Mouse (Mus musculus) gastrocnemius, adult 2 months (tissue): Measurements from ENCODE around the gene Clip3. TPM values are rescaled to one million over a fixed set of nuclear protein-coding genes. Genes with fewer than 3 reads are reported as not detected.

Experiments
- DNase-seq: peaks from one replicate; pipeline ENCODE4 v3.0.0; 2022
- H3K27ac ChIP-seq: fragments of 200-600 bp; 2 replicates; pipeline ENCODE4 v1.8.1; 2022; ENCODE audit warnings: mild to moderate bottlenecking
- H3K4me3 ChIP-seq: fragments of 200-600 bp; 2 replicates; pipeline ENCODE4 v1.8.1; 2022; ENCODE audit warnings: mild to moderate bottlenecking, moderate library complexity
- CTCF ChIP-seq: fragments of 200-600 bp; IDR thresholded peaks from 2 replicates; pipeline ENCODE4 v1.8.1; 2022; ENCODE audit warnings: antibody characterized with exemption, mild to moderate bottlenecking, moderate library complexity
- intact Hi-C: fragments of 180-260 bp; cut with DNase I; formaldehyde crosslinking; loops from one replicate; pipeline ENCODE4 v1.15.1; 2025
- total RNA-seq, 2 experiments: library from RNA; stranded (reverse); gene quantifications; 2 replicates each; pipeline ENCODE4 v1.2.3; 2021

The Clip3 gene
- total RNA-seq, 2 experiments from 2014 or later: 5.5 to 5.8 TPM

GRCm38 (mm10) chr7:30322285-30322667, 30.7 kb downstream of the Clip3 start:
- TF ChIP-seq CTCF: no peak
- H3K4me3 ChIP-seq: peak overlapping the region; percentile 98
- intact Hi-C loops: loop anchor here (2.0 kb wide), 1 partner anchor 407 kb away; the partner anchor contains the start of gene Tmem147

GRCm38 (mm10) chr7:30322865-30323264, 31.3 kb downstream of the Clip3 start:
- Histone ChIP-seq H3K4me3 (peak overlapping the region; percentile 98), H3K27ac (peak overlapping the region; percentile 95)
- intact Hi-C loops: loop anchor here (2.0 kb wide), 1 partner anchor 406 kb away; the partner anchor contains the start of gene Tmem147
- DNase-seq: no peak
- no peak for TF ChIP-seq CTCF

More at GRCm38 (mm10) chr7:30322285-30322667, 30.7 kb downstream of the Clip3 start:
- peak overlapping the region; percentile 95 for H3K27ac ChIP-seq
- peak; percentile 99 for DNase-seq

- no peak for TF ChIP-seq CTCF
- no peak for DNase-seq
- Histone ChIP-seq H3K4me3 (peak within 1 kb of the TSS; percentile 98), H3K27ac (peak within 1 kb of the TSS; percentile 95)
- intact Hi-C loops: loop anchor here (2.0 kb wide), 1 partner anchor 405 kb away; the partner anchor contains the start of gene Tmem147
Observed at GRCm38 (mm10) chr7:30323795-30324194, 32.3 kb downstream of the Clip3 start, which contains the start of gene Sdhaf1. Gene Sdhaf1 (minus strand): TSS chr7:30323895.

GRCm38 (mm10) chr7:30324300-30324944, 32.9 kb downstream of the Clip3 start:
- no peak for DNase-seq
- intact Hi-C loops: no loop called here
- TF ChIP-seq CTCF: no peak
- no peak overlapping the region for H3K4me3 ChIP-seq
- no peak overlapping the region for H3K27ac ChIP-seq

GRCm38 (mm10) chr7:30325364-30325763, 33.8 kb downstream of the Clip3 start:
- H3K4me3 ChIP-seq: no peak overlapping the region
- peak; percentile 60 for TF ChIP-seq CTCF
- H3K27ac ChIP-seq: no peak overlapping the region
- intact Hi-C loops: no loop called here
- DNase-seq: peak; percentile 44

- no peak for TF ChIP-seq CTCF
- H3K4me3 ChIP-seq: no peak overlapping the region
- no peak overlapping the region for H3K27ac ChIP-seq
- intact Hi-C loops: no loop called here
- DNase-seq: no peak
Observed at GRCm38 (mm10) chr7:30326427-30326826, 34.9 kb downstream of the Clip3 start.

- H3K4me3 ChIP-seq: no peak overlapping the region
- no peak overlapping the region for H3K27ac ChIP-seq
- intact Hi-C loops: no loop called here
- no peak for TF ChIP-seq CTCF
- no peak for DNase-seq
Observed at GRCm38 (mm10) chr7:30327140-30327539, 35.6 kb downstream of the Clip3 start.

GRCm38 (mm10) chr7:30328379-30328778, 36.9 kb downstream of the Clip3 start:
- Histone ChIP-seq H3K4me3 (no peak overlapping the region), H3K27ac (no peak overlapping the region)
- DNase-seq: no peak
- intact Hi-C loops: no loop called here
- no peak for TF ChIP-seq CTCF

GRCm38 (mm10) chr7:30331887-30332286, 40.4 kb downstream of the Clip3 start:
- peak; percentile 79 for TF ChIP-seq CTCF
- H3K27ac ChIP-seq: no peak overlapping the region
- DNase-seq: peak; percentile 63
- intact Hi-C loops: no loop called here
- H3K4me3 ChIP-seq: peak overlapping the region; percentile 37

- intact Hi-C loops: no loop called here
- Histone ChIP-seq H3K4me3 (no peak overlapping the region), H3K27ac (no peak overlapping the region)
- DNase-seq: no peak
- no peak for TF ChIP-seq CTCF
Observed at GRCm38 (mm10) chr7:30332622-30333259, 41.2 kb downstream of the Clip3 start.

- intact Hi-C loops: no loop called here
- TF ChIP-seq CTCF: no peak
- H3K27ac ChIP-seq: no peak overlapping the region
- peak; percentile 66 for DNase-seq
- no peak overlapping the region for H3K4me3 ChIP-seq
Observed at GRCm38 (mm10) chr7:30333436-30333835, 41.9 kb downstream of the Clip3 start.

GRCm38 (mm10) chr7:30334563-30334962, 43.0 kb downstream of the Clip3 start:
- TF ChIP-seq CTCF: no peak

GRCm38 (mm10) chr7:30335688-30336087, 44.2 kb downstream of the Clip3 start:
- intact Hi-C loops: loop anchor here (2.0 kb wide), 1 partner anchor 97 kb away; no protein-coding TSS in a partner anchor
- DNase-seq: no peak
- no peak for TF ChIP-seq CTCF
- Histone ChIP-seq H3K27ac (no peak overlapping the region), H3K4me3 (no peak overlapping the region)

More at GRCm38 (mm10) chr7:30334563-30334962, 43.0 kb downstream of the Clip3 start:
- Histone ChIP-seq H3K27ac (no peak overlapping the region), H3K4me3 (no peak overlapping the region)
- intact Hi-C loops: no loop called here
- no peak for DNase-seq

- Histone ChIP-seq H3K4me3 (no peak overlapping the region), H3K27ac (no peak overlapping the region)
- peak; percentile 87 for TF ChIP-seq CTCF
- DNase-seq: peak; percentile 85
- intact Hi-C loops: loop anchor here (2.0 kb wide), 1 partner anchor 96 kb away; no protein-coding TSS in a partner anchor
Observed at GRCm38 (mm10) chr7:30336384-30336783, 44.9 kb downstream of the Clip3 start.
